Mouse (Mus musculus) heart, postnatal 25 days (tissue): ENCODE data around the gene Ube2k. TPM values are rescaled to one million over a fixed set of nuclear protein-coding genes. Genes with fewer than 3 reads are reported as not detected.
"Not testable (repeated sequence)": the region's sequence is repeated elsewhere in the genome, so short reads cannot be mapped to it uniquely, and the experiment has no call there.

Experiments
- DNase-seq: peaks from one replicate; pipeline ENCODE4 v3.0.0; 2022; ENCODE audit warnings: low spot score
- intact Hi-C: fragments of 180-260 bp; cut with DNase I; formaldehyde crosslinking; loops from one replicate; pipeline ENCODE4 v1.15.1; 2025
- total RNA-seq, 2 experiments: library from RNA; stranded (reverse); gene quantifications; 2 replicates each; pipeline ENCODE4 v1.2.3; 2021

The Ube2k gene
- total RNA-seq, 2 experiments from 2014 or later, result 70.4 to 70.9 TPM

- intact Hi-C loops, result loop anchor here (2.0 to 5.0 kb wide), 3 partner anchors 43 to 226 kb away; partner anchors contain the start of genes Gm43552, N4bp2 and Ugdh
- not testable (repeated sequence) for DNase-seq
Observed at GRCm38 (mm10) chr5:65536068-65536465, 966 bp upstream of the Ube2k start.

GRCm38 (mm10) chr5:65537420-65538071, 513 bp downstream of the Ube2k start:
- no peak for DNase-seq
- intact Hi-C loops, result loop anchor here (2.0 to 5.0 kb wide), 3 partner anchors 45 to 225 kb away; partner anchors contain the start of genes Gm43552, N4bp2 and Ugdh

- intact Hi-C loops, result loop anchor here (5.0 kb wide), 2 partner anchors 101 to 224 kb away; partner anchors contain the start of genes N4bp2 and Ugdh
- no peak for DNase-seq
Observed at GRCm38 (mm10) chr5:65538121-65538520, 1.1 kb downstream of the Ube2k start.

GRCm38 (mm10) chr5:65538829-65539228, 1.8 kb downstream of the Ube2k start:
- no peak for DNase-seq
- intact Hi-C loops, result loop anchor here (5.0 kb wide), 2 partner anchors 102 to 223 kb away; partner anchors contain the start of genes N4bp2 and Ugdh

GRCm38 (mm10) chr5:65539786-65540185, 2.8 kb downstream of the Ube2k start:
- no peak for DNase-seq
- intact Hi-C loops, result loop anchor here (5.0 kb wide), 2 partner anchors 102 to 223 kb away; partner anchors contain the start of genes N4bp2 and Ugdh

GRCm38 (mm10) chr5:65541889-65542288, 4.9 kb downstream of the Ube2k start:
- DNase-seq, result no peak

DNA sequence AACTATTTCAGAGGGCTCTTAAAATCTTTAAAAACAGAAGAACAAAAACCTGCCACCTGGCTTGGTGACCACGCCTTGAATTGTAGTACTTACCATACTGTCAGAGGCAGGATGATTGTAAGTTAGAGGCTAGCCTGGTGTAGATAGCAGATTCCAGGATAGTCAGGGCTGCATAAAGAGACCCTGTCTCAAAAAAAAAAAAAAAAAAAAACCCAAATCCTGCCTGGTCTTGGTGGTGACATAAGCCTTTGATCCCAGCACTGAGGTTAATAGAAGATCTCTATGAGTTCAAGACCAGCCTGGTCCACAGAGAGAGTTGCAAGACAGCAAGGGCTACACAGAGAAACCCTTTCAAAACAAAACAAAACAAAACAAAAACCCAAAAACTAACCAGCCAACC, 6.5 kb downstream of the Ube2k start:
- intact Hi-C loops, result no loop called here

More at GRCm38 (mm10) chr5:65541889-65542288, 4.9 kb downstream of the Ube2k start:
- intact Hi-C loops, result no loop called here

DNA sequence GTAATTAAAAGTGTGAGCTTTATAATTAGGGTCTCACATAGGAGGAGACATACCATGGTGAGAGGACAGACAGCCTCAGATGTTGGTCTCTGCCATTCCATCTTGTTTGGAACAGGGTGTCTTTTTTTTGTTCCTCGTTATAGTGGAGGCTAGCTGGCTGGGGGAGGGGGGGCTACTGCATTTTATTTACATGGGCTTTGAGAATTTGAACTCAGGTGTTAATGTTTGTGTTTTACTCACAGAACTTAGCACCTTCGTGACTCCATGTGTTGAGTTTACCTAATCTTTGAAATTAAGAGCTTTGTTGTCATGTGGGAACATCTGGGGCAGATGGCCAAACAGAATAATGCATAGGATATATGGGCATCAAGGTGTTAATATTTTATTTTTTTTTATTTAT, 7.6 kb downstream of the Ube2k start:
- no peak for DNase-seq
- intact Hi-C loops, result no loop called here

More for the DNA sequence above, 6.5 kb downstream of the Ube2k start:
- DNase-seq, result no peak

DNA sequence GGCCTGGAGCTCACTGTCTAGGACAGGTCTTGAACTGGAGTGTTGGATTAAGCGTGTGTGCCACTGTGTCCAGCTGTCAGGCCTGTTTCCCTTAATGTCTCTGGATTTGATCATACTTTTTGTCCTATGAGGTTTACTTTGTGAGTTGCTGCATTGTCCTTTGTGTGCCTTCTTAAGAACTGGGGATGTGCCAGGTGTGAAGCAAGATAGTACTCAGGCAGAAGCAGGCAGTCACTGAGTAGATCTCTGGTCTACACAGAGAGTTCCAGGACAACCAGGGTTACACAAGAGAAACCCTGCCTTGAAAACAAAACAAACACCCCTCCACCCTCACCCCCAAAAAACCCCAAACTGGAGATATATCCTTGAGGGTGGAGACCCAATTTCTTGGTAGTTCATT, 12.6 kb downstream of the Ube2k start:
- intact Hi-C loops, result no loop called here

DNA sequence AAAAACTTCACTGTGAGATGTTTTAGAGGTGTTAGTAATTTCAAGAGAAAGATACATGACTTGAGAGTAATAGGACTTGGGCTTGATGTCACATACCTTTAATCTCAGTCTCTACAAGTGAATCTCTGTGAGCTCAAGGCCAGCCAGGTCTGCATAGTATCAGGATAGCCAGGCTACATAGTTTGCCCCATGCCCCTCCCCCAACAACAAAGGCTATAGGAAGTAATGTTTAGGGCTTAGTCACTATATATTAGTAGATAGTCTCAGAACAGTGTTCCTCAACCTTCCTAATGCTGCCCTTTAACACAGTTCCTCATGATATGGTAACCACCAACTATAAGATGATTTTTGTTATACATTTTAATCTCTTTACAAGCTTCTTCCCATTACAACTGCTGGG, 20.1 kb downstream of the Ube2k start:
- no peak for DNase-seq
- intact Hi-C loops, result no loop called here

More for the DNA sequence above, 12.6 kb downstream of the Ube2k start:
- DNase-seq, result no peak

GRCm38 (mm10) chr5:65561125-65561893, 24.3 kb downstream of the Ube2k start:
- intact Hi-C loops, result no loop called here
- no peak for DNase-seq

- intact Hi-C loops, result no loop called here
- DNase-seq, result no peak
Observed at GRCm38 (mm10) chr5:65565486-65565885, 28.5 kb downstream of the Ube2k start.

DNA sequence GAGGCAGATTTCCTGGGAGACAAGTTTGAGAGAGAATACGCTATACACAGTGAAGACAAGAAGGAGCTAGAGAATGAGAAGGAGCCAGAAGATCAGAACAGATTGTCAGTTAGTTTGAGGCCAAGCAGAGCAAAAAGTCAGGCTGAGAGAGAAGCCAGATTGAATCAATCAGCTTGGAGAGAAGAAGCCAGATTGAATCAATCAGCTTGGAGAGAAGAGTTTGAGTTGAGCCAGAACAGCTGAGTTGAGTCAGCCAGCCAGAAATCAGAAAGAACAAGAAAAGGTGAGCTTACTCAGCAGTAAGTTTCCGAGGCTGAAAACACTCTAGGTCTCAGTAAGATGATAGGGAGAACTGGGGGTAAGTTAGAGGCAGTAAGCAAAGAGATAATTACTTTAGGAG, 37.8 kb downstream of the Ube2k start:
- DNase-seq, result no peak
- intact Hi-C loops, result no loop called here

GRCm38 (mm10) chr5:65575896-65576295, 38.9 kb downstream of the Ube2k start:
- no peak for DNase-seq
- intact Hi-C loops, result no loop called here

GRCm38 (mm10) chr5:65578545-65578944, 41.5 kb downstream of the Ube2k start:
- intact Hi-C loops, result no loop called here
- no peak for DNase-seq

DNA sequence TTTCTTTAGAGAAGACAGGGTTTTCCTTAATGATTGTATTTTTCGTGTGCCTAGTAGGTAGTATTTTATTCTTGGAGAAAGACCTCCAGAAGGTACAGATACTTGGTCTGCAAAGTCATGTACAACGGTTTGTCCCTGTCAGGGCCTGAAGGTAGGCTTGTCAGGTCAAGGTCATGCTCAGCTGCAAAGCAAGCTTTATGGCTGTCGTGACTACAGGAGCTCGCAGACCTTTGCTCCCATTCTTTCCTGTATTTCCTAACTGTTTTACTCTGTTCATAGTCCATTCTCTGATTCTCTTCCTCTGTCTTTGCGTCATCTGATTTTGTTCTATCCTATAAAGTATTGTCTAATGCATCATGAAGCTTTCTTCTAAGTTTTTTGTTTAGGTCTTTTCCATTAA, 49.3 kb downstream of the Ube2k start:
- intact Hi-C loops, result no loop called here
- DNase-seq, result no peak

- intact Hi-C loops, result no loop called here
- no peak for DNase-seq
Observed at GRCm38 (mm10) chr5:65590199-65590598, 53.2 kb downstream of the Ube2k start.

GRCm38 (mm10) chr5:65592421-65592820, 55.4 kb downstream of the Ube2k start:
- intact Hi-C loops, result no loop called here
- no peak for DNase-seq

DNA sequence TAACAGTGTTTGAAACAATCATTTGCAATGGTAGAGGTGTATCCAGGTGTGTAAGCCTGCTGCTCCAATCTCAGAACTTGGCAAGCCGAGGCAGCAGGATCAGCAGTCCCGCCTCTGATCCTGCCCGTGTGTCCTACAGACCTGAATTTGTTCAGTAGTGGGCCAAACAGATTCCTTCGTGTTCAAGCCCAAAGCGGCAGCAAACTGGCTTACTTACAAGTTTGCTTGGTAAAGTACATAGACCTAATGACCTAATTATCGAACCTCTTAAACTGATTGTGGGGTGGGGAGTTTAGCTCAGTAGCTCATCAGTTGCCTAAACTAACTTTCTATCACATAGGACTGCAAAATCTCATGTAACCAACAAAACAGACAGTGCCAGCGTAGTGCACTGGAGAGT, 62.6 kb downstream of the Ube2k start:
- DNase-seq, result no peak

DNA sequence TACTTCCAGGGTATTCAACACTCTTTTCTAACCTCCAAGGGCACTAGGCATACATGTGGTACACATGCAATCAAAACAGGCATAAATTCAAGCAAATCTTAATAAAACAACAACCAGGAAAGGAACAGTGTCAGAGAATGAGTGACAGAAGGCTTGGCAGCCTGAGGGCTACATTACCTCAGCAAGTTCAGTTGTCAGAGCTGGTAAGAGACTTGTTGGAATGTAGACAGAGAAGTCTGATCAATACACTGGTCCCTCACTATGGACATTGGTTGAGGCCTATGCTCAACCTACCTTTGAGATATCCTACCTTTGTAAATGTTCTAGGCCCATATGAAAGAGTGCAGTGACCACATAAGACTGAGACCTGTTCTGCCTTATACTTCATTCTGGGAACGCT, 69.8 kb downstream of the Ube2k start:
- intact Hi-C loops, result no loop called here
- no peak for DNase-seq

More for the DNA sequence above, 62.6 kb downstream of the Ube2k start:
- intact Hi-C loops, result no loop called here

DNA sequence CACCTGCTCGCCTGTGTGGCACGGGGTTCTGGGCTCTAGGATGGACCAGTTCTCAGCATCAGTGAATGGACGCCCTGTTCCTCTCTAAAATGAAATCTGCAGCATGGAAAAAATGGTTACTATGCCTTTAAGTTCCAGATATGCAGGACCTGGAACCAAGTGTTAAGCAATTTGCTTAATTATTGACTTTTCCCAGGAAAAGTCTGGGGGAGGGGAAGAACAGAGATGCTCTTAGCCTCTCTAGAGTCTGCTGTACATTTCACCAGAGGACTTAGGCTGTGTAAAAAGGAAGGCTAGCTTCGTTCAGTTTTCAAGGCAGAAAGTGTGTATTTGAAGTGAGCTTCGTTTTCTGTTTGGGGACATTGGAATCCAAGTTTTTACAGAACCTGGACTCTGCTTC, 72.7 kb downstream of the Ube2k start:
- DNase-seq, result no peak
- intact Hi-C loops, result no loop called here
